Mouse (Mus musculus): ENCODE measurements around the gene Padi6.

Padi6 gene

DNA sequence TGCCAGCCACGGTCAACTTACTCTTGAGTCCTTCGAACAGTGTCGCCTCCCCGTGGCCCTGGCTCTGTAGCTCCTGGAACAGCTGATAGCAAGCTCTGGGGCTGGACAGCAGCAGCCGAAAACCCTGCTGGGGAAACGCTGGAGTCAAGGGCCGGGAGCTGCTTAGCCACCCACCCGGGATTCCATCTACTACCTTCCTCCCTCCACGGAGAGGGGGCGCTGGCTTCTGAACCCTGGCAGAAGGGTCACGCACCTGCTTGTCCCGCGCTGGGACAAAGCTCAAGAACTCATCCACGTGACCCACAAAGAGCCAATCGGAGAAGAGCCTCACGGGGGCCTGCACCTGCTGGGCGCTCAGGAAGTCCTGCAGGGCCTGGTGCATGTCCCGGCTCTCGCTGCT lies 7.9 kb upstream of the Padi6 start:
- peak; percentile 65 to 71 for DNase-seq (ENCODE audit: low spot score in 2 of 2)

DNA sequence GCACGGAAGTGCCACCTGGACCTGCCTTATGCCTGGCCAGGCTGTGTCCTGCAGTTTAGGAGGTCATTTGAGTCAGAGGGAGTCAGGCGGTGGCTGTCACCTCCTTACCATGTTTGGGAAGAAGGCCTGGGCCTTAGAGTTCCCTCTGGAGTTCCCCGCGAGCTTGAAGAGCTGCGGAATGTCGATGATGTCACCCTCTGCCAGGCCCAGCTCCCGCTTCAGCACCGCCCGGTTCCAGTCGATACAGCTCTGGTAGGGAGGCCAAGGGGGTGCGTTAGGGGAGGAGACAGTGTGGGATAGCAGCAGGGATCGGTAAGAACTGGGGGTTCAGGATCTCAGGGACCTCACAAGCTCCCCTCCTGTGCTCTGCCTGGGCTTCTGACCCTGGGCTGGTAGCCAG lies 5.5 kb upstream of the Padi6 start:
- DNase-seq (ENCODE audit: low spot score in 2 of 2) = no peak

DNA sequence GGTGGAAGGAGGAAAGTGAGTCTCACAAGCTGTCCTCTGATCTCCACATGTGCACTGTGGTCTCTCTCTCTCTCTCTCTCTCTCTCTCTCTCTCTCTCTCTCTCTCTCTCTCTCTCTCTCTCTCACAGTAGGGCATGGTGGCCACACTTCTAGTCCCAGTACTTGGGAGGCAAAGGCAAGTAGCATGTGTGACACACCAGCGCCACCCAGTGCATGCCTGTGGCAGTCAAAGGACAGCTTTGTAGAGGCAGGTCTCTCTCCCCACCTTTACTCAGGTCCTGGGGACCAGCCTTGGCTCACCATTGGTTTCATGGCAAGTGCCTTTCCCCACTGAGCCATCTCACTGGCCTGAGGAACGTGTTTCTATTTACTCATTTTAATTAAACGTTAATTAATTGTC lies 2.2 kb upstream of the Padi6 start:
- DNase-seq (ENCODE audit: low spot score in 2 of 2) = peak; percentile 36 to 40

DNA sequence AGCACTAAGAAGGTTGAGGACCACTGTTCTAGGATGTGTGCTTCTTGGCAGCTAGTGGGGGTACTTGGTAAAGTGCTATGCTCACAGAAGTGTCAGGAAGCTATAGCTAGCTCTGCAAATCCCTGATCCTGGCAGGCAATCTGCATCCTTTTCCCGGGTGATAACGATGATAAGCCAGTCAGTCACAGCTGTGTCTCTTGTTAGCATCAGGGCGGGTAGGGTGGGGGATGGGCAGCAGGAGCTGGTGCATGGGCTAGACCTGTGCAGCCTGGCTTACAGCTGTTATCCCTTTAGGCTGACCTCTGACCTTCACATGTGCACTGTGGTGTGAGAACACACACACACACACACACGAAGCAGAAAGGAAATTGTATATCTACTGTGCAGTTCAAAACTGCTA lies 643 bp upstream of the Padi6 start:
- DNase-seq (ENCODE audit: low spot score in 2 of 2) = no peak

DNA sequence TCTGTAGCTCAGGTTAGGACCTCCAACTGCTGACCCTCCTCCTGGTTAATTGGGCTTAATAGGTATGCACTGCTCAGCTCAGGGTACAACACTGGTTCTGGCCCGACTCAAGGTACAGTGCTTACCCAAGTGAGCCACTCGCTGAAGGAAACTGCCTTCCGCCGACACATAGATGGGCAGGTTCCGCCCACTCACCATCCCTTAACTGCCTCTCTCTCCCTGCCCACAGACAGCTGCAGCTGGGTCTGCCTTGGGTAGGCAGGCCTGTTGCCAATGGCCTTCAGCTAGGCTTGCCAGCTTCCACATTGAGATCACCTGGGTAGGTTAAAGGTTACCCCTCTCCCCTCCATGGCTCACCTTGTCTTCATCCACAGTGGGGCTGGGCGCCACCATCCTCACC lies 1.0 kb downstream of the Padi6 start:
- DNase-seq (ENCODE audit: low spot score in 2 of 2) = peak in 1 of 2 experiments; percentile 19

DNA sequence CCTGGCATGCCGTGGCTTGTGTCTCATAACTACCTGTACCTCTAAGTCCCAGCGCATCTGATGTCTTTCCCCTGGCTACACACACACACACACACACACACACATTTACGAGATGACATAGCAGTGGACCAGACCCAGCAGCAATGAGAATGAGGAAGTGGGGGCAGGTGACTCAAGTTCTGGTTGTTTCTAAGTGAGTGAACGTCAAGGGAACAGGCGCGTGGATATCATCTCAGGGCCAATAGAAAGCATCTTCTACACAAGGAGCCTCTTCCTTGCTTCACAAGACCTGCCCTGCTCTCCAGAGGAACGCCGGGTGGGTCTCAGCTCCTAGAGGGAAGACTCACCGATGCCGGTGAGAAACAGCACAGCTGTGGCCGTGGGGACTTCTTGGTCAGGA lies 1.8 kb downstream of the Padi6 start:
- peak; percentile 19 to 27 for DNase-seq (ENCODE audit: low spot score in 2 of 2)

DNA sequence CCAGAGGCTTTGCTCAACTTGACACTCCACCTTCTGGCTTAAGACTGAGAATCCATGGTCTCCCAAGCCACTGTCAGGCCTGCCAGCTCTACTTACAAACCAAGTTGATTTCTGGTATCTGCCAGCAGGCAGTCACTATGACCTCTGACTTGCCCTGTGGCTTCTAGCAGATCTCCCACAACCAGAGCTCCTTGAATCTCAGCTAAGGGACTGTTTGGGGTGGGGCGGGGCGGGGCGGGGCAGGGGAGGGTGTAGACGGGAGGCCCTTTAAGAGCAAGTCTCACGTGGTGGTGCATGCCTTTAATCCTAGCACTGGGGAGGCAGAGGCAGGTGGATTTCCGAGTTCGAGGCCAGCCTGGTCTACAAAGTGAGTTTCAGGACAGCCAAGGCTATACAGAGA lies 9.6 kb downstream of the Padi6 start:
- DNase-seq (ENCODE audit: low spot score in 2 of 2) = no peak

DNA sequence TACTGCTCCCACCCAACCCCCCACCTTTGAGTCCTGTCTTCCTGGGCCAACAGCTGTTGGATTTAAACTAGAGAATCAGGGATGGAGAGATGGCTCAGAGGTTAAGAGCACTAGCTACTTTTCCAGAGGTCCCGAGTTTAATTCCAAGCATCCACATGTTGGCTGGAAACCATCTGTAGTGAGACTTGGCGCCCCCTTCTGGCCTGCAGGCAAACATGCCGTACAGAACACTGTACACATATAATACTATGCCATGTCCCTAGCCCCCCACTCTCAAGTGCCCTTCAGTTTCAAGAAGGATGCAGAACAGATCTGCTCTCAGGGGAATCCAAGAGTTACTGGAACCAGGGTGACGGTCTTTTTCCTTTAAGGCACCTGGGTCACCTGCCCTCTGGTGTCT lies 10.8 kb downstream of the Padi6 start:
- no peak for DNase-seq (ENCODE audit: low spot score in 2 of 2)

DNA sequence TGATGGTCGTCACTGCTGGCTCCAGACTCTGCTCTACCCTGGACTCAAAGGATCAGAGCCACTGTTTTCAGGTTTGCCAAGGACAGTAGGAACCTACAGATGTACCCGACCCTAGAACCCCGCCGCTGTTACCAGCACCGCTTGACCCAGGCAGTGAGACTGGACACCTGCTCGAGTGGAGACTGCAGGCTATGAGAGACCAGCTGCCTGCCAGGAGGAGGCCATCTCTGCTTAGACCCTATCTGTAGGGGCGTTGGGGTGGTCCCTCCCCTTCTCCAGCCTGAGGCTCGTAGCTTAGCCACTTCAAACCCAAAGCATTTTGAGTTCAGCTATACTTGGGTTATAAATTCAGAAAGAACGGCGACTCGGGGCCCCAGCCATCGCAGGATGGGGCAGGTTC lies 15.5 kb downstream of the Padi6 start:
- no peak for DNase-seq (ENCODE audit: low spot score in 2 of 2)

DNA sequence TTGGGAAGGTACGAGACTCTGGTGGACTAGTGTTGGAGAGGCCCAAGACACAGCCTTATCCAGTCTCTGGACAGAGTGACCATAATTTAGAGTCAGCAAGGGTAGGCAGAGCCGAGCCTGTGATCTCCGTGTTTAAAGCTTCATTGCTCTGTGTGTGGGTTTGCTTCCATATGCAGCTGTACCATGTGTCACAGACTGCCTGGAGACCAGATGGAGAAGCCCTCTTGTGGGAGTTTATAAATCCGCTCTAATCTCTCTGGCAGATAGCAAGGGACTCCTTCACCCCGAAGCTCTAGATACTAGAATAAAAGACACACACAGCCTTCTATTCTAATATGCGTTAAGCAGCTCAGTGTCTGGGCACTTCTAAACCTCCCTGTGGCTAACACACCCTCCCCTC lies 17.7 kb downstream of the Padi6 start:
- DNase-seq (ENCODE audit: low spot score in 2 of 2) = no peak

DNA sequence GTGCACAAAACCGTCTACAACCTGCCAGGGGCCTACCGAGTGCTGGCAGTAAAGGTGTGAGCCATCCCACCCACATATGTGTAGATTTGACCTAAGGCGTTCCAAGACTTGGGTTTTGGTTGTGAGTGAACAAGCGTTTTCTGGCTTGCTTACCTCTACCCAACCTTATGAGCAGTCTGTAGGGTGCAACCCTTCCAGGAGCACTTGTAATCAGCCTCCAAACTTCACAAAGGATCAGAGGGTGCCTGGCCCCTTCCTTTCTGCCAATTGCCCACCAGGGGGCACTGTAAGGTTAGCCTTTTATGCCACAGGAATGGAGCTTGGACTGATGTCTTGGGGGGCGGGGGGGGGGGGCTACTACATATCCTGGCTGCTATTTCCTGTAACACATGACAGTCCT lies 18.6 kb downstream of the Padi6 start:
- no peak for DNase-seq (ENCODE audit: low spot score in 2 of 2)

DNA sequence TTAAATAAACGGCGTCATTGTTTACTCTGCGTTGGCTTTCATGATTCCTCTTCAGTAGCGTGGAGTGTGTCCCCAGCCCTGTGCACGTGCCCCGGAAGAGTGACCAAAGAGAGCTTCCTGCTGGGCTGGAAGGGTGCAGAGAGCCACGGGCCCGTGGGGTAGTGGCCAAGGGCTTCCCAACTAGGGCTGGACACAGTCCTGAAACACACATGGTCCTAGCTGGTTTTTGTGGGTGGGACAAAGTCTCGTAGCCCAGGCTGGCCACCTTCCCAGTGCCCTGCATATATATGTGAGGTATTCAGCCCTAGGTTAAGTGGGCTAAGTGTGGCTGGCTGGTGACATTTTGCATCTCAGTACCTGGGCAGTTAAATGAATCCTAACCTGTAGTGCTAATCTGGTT lies 19.3 kb downstream of the Padi6 start:
- DNase-seq (ENCODE audit: low spot score in 2 of 2) = no peak

DNA sequence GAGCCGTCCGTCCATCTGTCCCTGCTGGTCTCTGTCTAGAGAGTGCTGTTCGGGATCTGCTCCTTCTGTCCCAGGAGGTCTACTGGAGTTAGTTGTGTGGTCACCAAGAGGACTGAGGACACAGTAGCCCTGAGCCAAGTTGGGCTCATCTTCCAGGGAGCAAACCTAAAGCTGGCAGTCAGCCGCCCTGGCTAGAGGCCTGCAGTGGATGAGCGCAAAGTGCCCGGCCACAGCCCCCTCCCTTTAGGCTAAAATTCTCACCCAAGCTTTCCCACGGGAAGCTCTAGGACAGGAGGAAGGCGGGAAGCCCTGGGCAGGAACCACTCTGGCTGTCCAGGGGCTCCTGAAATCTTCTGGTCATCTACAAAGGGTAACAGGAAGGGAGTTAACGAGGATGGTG lies 19.7 kb downstream of the Padi6 start:
- DNase-seq (ENCODE audit: low spot score in 2 of 2) = no peak

DNA sequence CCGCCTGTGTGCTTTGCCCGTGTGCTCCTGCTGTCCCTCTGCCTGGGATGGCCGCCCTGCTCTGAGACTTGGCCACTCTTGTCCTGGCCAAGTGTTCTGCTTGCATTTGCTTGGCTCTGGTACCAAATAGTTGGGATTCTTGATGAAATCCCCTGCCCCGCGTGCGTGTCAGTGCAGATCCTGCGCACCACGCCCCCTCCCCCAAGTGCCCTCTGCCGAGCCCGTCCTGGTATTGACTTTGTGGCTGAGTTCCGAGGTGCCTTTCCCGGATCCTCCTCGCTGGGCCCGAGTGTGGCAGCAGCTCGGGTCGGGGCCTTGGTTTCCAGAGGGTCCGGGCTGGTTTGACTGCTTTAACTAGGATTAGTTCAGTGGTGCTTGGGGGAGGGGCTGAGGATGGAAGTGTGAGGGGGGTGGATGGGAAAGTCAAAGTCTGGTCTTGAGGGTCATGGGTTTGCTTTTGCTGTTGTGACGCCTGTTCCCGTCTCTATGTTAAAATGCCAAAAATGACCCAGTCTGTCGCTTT lies 20.4 kb downstream of the Padi6 start:
- no peak for DNase-seq (ENCODE audit: low spot score in 2 of 2)

DNA sequence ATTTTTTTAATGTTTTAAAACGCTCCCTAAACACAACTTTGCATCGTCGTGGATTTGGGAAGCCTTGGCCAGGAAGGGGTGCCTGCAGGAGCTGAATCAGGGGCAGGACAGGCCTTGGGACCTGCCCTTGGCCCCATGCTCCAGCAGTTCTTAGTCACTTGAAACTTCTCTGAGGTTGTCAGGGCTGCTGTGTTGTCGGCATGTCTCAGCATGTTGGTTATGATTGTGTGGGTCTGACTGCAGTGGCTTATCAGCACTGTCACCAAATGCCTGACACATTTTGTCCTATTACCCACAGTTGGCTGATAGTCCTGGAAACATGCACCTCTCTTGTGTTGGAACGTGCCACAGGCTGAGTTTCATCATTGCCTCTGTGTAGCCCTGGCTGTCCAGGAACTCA lies 22.4 kb downstream of the Padi6 start:
- DNase-seq (ENCODE audit: low spot score in 2 of 2) = no peak

DNA sequence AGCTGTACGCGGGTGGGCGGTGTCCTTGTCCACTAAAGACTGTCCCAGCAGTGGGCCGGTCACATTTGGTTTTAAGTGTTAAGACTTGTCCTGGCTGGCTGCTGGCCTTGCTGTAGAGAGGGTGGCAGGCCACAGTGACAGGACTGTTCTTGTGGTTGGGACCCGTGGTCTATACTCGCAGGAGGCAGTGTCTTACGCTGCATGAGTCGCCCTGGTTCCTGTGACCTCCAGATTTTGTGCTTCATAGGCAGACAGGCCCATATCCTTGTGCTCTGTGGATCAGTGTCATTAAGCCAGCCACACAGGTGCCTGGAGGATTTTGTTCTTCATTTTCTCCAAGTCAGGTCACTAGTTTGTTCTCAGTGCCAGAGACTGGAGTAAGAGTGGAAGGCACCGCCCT lies 24.0 kb downstream of the Padi6 start:
- no peak for DNase-seq (ENCODE audit: low spot score in 2 of 2)

DNA sequence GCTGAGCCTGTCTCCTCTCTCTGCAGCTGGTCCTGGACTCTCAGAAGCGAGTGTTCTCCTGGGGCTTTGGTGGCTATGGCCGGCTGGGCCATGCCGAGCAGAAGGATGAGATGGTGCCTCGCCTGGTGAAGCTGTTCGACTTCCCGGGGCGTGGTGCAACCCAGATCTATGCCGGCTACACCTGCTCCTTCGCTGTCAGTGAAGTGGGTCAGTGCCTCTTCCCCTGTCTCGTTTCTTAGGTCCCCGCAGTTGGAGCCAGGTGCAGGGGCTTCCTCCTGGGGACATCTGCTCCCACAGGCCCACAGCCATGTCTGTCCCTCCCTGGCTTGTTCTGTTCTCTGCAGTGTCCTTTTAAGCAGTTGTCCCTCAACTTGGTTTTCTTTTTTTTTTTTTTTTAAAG lies 25.4 kb downstream of the Padi6 start:
- no peak for DNase-seq (ENCODE audit: low spot score in 2 of 2)

DNA sequence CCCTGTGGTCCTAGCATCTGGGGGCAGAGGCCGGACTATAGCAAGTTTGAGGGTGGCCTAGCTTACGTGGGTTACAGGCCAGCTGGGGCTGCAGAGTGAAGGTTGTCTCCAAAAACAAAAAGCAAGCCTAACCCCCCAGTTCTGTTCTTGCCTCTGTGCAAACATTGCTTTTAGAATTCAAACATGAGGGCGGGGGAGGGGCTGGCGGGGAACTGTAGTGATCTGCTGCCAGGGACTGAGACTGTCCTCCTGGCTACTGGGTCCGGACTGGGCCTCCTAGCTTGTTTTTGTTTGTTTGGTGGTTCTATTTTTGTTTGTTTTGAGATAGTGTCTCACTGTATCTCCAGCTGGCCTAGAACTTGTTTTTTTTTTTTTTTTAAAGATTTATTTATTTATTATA lies 27.9 kb downstream of the Padi6 start:
- no peak for DNase-seq (ENCODE audit: low spot score in 2 of 2)

DNA sequence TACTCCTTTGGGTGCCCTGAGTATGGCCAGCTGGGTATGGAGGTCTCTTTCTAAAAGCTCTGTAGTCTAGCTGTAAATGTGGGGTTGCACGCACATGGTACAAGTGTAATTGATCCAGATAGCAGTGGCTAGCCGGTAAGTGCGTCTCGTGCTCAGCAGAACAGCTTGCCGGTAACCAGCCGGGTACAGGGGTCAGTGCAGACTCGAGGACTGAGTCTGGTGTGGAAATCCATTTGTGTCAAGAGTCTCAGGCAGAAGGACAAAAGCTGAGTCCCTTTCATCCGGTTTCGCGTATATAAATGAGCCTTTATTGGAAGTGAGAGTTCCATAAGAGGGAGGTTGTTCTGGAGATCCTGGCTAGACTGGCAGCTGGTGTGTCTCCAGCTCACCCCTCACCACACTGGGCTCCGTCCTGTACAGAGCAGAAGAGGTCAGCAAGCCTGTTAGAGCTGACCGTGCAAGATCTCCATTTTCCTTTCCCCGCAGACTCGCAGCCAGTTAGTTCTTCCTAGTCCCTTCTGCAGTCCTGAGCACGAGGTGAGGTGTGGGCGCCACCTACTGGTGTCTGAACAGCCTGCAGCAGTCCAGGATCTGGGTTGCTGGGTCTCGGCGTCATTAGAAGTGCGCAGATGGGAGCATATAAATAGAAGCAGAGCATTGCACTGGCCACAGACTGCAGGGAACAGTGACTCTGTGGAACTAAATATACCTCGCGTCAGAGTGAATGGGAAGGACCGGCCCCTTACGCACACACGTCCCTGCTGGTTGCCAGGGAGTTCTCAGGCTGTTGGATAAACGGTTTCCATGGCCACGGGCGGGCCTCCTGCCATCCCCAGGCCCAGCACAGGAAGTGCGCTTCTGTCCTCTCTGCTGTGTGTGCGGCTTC lies 28.7 kb downstream of the Padi6 start:
- DNase-seq (ENCODE audit: low spot score in 2 of 2) = peak; percentile 72 to 79

DNA sequence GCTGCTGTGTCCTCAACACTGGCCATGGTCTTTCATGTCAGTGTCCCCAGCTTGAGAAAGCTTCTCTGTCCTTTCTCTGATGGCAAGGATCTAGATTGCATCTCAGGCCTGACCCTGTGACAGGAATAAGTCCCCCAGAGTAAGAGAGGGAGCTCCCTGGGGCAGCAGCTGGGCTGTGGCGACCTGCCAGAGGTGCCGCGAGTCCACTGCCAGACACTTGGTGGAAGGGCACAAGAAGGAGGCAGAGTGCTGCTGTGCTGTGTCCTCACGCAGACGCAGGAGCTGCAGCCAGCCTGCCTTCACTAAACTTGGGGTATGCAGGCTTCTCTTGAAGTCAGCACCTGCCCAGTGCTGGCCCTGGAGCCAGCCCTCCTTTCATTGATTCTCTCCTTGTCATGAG lies 31.1 kb downstream of the Padi6 start:
- no peak for DNase-seq (ENCODE audit: low spot score in 2 of 2)

DNA sequence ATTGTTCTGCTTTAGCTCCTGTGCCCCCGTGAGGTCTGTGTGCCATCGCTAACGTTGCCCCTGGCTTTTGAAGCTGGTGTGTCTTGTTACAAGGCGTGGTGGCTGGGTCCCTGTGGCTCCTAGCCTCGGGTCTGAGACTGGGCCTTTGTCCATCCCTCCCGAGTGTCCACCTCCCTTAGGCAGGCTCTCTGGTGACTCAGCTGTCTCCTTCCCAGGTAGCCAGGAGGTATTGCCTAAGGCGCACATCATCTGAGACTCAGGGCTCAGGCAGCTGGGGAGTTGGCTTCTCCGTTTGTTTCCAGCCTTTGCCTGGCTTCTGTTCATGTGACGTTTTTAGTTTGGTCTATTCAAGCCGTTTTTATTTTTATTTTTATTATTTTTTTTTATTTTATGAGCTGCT lies 31.7 kb downstream of the Padi6 start:
- DNase-seq (ENCODE audit: low spot score in 2 of 2) = no peak

DNA sequence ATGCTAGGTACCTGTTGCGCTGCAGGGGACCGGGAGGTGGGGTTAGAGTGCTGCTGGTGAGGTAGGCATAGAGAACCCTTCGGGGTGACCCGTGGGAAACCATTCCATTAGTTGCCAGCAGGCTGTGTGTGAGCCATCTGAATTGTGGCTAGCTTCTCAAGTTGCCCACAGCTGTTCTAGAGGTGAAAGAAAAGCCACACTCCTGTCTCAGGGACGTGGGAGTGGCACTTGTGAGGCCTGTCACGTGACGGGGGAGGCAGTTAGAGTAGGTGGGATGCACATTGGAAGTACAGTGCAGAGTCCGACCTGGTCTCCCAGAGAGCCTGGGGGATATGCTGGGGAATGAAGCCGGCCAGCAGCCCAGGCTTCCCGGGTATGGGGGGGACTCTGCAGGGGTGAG lies 32.8 kb downstream of the Padi6 start:
- no peak for DNase-seq (ENCODE audit: low spot score in 2 of 2)

DNA sequence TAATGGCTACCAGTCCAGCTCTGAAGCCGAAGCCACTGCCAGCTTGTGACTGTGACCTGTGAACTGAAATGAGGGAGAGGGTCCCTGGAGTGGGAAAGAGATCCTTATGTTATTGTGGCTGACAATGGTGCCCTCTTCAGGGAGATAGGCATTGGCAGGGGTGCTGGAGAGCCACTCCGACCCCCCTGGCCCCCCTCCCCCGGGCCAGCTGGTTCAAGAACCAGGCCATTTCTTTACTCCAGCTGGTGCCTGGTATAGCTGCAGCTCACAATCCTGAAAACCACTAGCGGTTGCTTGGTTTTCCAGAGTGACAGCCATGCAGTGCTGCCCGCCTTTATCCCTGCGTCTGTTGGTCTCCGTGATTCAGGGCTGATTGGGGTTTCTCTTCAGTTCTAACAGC lies 33.3 kb downstream of the Padi6 start:
- no peak for DNase-seq (ENCODE audit: low spot score in 2 of 2)

Data from spleen, postnatal 36 days (tissue).